Mouse (Mus musculus): ENCODE measurements at regions not wholly inside any gene's neighbourhood (a gene's known extent, or its start where the extent isn't known, plus 50 kb on each side); places are given as distances from the start of the nearest gene placed in this dataset.

- H3K4me1 ChIP-seq (replicated peaks), result no peaks in the 10 kb centered on the region
- H3K27me3 ChIP-seq, result no peaks in the 10 kb centered on the region
- no peak overlapping the region for H3K4me3 ChIP-seq
- 56% methylated on average over 4 of the region's 4 CpGs for WGBS
- H3K27ac ChIP-seq (replicated peaks), result no peak overlapping the region
- H3K9me3 ChIP-seq, result no peaks in the 10 kb centered on the region
- H3K9ac ChIP-seq, result no peak overlapping the region
- no peaks in the 10 kb centered on the region for H3K36me3 ChIP-seq
- ATAC-seq (ENCODE audit: low FRiP score, low read depth), result no peak
- no peak overlapping the region for H3K4me2 ChIP-seq
These were observed 178.3 kb downstream of the Ktn1 start for GRCm38 (mm10) chr14:47826545-47826944.

- ATAC-seq (ENCODE audit: low FRiP score, low read depth), result no peak
- Histone ChIP-seq H3K4me3 (no peak overlapping the region), H3K4me1 (replicated peaks) (no peaks in the 10 kb centered on the region), H3K9ac (no peak overlapping the region), H3K27me3 (no peaks in the 10 kb centered on the region), H3K36me3 (no peaks in the 10 kb centered on the region), H3K4me2 (no peak overlapping the region), H3K9me3 (no peaks in the 10 kb centered on the region), H3K27ac (replicated peaks) (no peak overlapping the region)
- WGBS, result 88% methylated on average over 2 of the region's 2 CpGs
These were observed 179.4 kb downstream of the Ktn1 start for GRCm38 (mm10) chr14:47827623-47828022.

- Histone ChIP-seq H3K4me2 (no peak overlapping the region), H3K9ac (no peak overlapping the region), H3K4me1 (replicated peaks) (no peaks in the 10 kb centered on the region), H3K27me3 (no peaks in the 10 kb centered on the region), H3K27ac (replicated peaks) (no peak overlapping the region), H3K9me3 (no peaks in the 10 kb centered on the region), H3K36me3 (no peaks in the 10 kb centered on the region), H3K4me3 (no peak overlapping the region)
- WGBS, result 75% methylated on average over 10 of the region's 10 CpGs
- ATAC-seq (ENCODE audit: low FRiP score, low read depth), result no peak
These were observed 185.4 kb downstream of the Ktn1 start for GRCm38 (mm10) chr14:47833696-47834095.

GRCm38 (mm10) chr14:47835408-47835807 lies 187.2 kb downstream of the Ktn1 start:
- Histone ChIP-seq H3K4me1 (replicated peaks) (0 out of 2 replicates have a peak, but pooled peaks cover 7% of the 10 kb centered on the region), H3K9ac (no peak overlapping the region), H3K4me2 (no peak overlapping the region), H3K9me3 (no peaks in the 10 kb centered on the region), H3K4me3 (no peak overlapping the region), H3K36me3 (no peaks in the 10 kb centered on the region), H3K27me3 (no peaks in the 10 kb centered on the region), H3K27ac (replicated peaks) (no peak overlapping the region)
- ATAC-seq (ENCODE audit: low FRiP score, low read depth), result no peak
- WGBS, result 65% methylated on average over 4 of the region's 4 CpGs

GRCm38 (mm10) chr14:47839493-47840215 lies 191.4 kb downstream of the Ktn1 start:
- WGBS, result 55% methylated on average over 6 of the region's 6 CpGs
- Histone ChIP-seq H3K4me2 (no peak overlapping the region), H3K4me3 (no peak overlapping the region), H3K9me3 (no peaks in the 10 kb centered on the region), H3K27ac (replicated peaks) (no peak overlapping the region), H3K9ac (no peak overlapping the region), H3K4me1 (replicated peaks) (0 out of 2 replicates have a peak, but pooled peaks cover 7% of the 10 kb centered on the region), H3K27me3 (no peaks in the 10 kb centered on the region), H3K36me3 (no peaks in the 10 kb centered on the region)
- no peak for ATAC-seq (ENCODE audit: low FRiP score, low read depth)

GRCm38 (mm10) chr14:47844366-47844765 lies 196.1 kb downstream of the Ktn1 start:
- H3K36me3 ChIP-seq, result no peaks in the 10 kb centered on the region
- 76% methylated on average over 1 of the region's 1 CpGs for WGBS
- H3K4me1 ChIP-seq (replicated peaks), result 0 out of 2 replicates have a peak, but pooled peaks cover 4% of the 10 kb centered on the region
- H3K9ac ChIP-seq, result no peak overlapping the region
- H3K27me3 ChIP-seq, result no peaks in the 10 kb centered on the region
- no peak for ATAC-seq (ENCODE audit: low FRiP score, low read depth)
- H3K9me3 ChIP-seq, result no peaks in the 10 kb centered on the region
- no peak overlapping the region for H3K4me2 ChIP-seq
- no peak overlapping the region for H3K27ac ChIP-seq (replicated peaks)
- H3K4me3 ChIP-seq, result no peak overlapping the region

GRCm38 (mm10) chr14:47848861-47849260 lies 200.6 kb downstream of the Ktn1 start:
- Histone ChIP-seq H3K9ac (no peak overlapping the region), H3K4me1 (replicated peaks) (no peaks in the 10 kb centered on the region), H3K9me3 (no peaks in the 10 kb centered on the region), H3K27me3 (no peaks in the 10 kb centered on the region), H3K27ac (replicated peaks) (no peak overlapping the region), H3K4me2 (no peak overlapping the region), H3K4me3 (no peak overlapping the region), H3K36me3 (no peaks in the 10 kb centered on the region)
- WGBS, result 59% methylated on average over 4 of the region's 4 CpGs
- no peak for ATAC-seq (ENCODE audit: low FRiP score, low read depth)

GRCm38 (mm10) chr14:47856280-47856765 lies 208.1 kb downstream of the Ktn1 start:
- H3K27me3 ChIP-seq, result no peaks in the 10 kb centered on the region
- H3K4me3 ChIP-seq, result no peak overlapping the region
- H3K9me3 ChIP-seq, result no peaks in the 10 kb centered on the region
- 80% methylated on average over 7 of the region's 7 CpGs for WGBS
- no peak overlapping the region for H3K27ac ChIP-seq (replicated peaks)
- H3K4me1 ChIP-seq (replicated peaks), result no peaks in the 10 kb centered on the region
- no peak overlapping the region for H3K9ac ChIP-seq
- no peaks in the 10 kb centered on the region for H3K36me3 ChIP-seq
- H3K4me2 ChIP-seq, result no peak overlapping the region
- ATAC-seq (ENCODE audit: low FRiP score, low read depth), result no peak

GRCm38 (mm10) chr14:47857271-47857670 lies 209.0 kb downstream of the Ktn1 start:
- Histone ChIP-seq H3K4me2 (no peak overlapping the region), H3K9ac (no peak overlapping the region), H3K9me3 (no peaks in the 10 kb centered on the region; the same call in 1 of the 2 replicates), H3K36me3 (no peaks in the 10 kb centered on the region), H3K4me3 (no peak overlapping the region), H3K4me1 (replicated peaks) (no peaks in the 10 kb centered on the region), H3K27me3 (no peaks in the 10 kb centered on the region), H3K27ac (replicated peaks) (no peak overlapping the region)
- ATAC-seq (ENCODE audit: low FRiP score, low read depth), result no peak
- WGBS, result 86% methylated on average over 4 of the region's 4 CpGs

- Histone ChIP-seq H3K27me3 (no peaks in the 10 kb centered on the region), H3K4me3 (no peak overlapping the region), H3K9ac (no peak overlapping the region), H3K4me1 (replicated peaks) (0 out of 2 replicates have a peak, but pooled peaks cover under 1% of the 10 kb centered on the region), H3K4me2 (no peak overlapping the region), H3K36me3 (no peaks in the 10 kb centered on the region), H3K9me3 (no peaks in the 10 kb centered on the region; the same call in 1 of the 2 replicates), H3K27ac (replicated peaks) (no peak overlapping the region)
- no peak for ATAC-seq (ENCODE audit: low FRiP score, low read depth)
- WGBS, result 75% methylated on average over 16 of the region's 16 CpGs
These were observed 209.7 kb downstream of the Ktn1 start for GRCm38 (mm10) chr14:47857731-47858556.

- no peak overlapping the region for H3K9ac ChIP-seq
These were observed 214.3 kb downstream of the Ktn1 start for GRCm38 (mm10) chr14:47862556-47862955.

GRCm38 (mm10) chr14:47863067-47863466 lies 214.8 kb downstream of the Ktn1 start:
- no peak overlapping the region for H3K4me2 ChIP-seq
- no peaks in the 10 kb centered on the region; the same call in 1 of the 2 replicates for H3K9me3 ChIP-seq
- no peaks in the 10 kb centered on the region for H3K36me3 ChIP-seq
- no peak for ATAC-seq (ENCODE audit: low FRiP score, low read depth)
- 0 out of 2 replicates have a peak, but pooled peaks cover 6% of the 10 kb centered on the region for H3K4me1 ChIP-seq (replicated peaks)
- H3K9ac ChIP-seq, result no peak overlapping the region
- H3K27ac ChIP-seq (replicated peaks), result no peak overlapping the region
- no peaks in the 10 kb centered on the region for H3K27me3 ChIP-seq
- no peak overlapping the region for H3K4me3 ChIP-seq
- WGBS, result 37% methylated on average over 5 of the region's 5 CpGs

More at GRCm38 (mm10) chr14:47862556-47862955, 214.3 kb downstream of the Ktn1 start:
- Histone ChIP-seq H3K4me3 (no peak overlapping the region), H3K9me3 (no peaks in the 10 kb centered on the region; the same call in 1 of the 2 replicates), H3K27me3 (no peaks in the 10 kb centered on the region), H3K36me3 (no peaks in the 10 kb centered on the region), H3K4me1 (replicated peaks) (0 out of 2 replicates have a peak, but pooled peaks cover 6% of the 10 kb centered on the region), H3K4me2 (no peak overlapping the region), H3K27ac (replicated peaks) (no peak overlapping the region)
- 55% methylated on average over 1 of the region's 1 CpGs for whole genome bisulfite sequencing
- no peak for ATAC-seq (ENCODE audit: low FRiP score, low read depth)
